In genomic region chr15:98904692-98905091, GRCm38 (mm10) we compare ENCODE assay signal across 11 mouse cellular contexts. TPM values are rescaled to one million over a fixed set of nuclear protein-coding genes. Genes with fewer than 3 reads are reported as not detected.
DNase-seq lines count a peak whose midpoint lies in the region; ATAC-seq and TF ChIP-seq lines count a peak whose summit lies in the region.
"Had no signal": no experiment of that assay in that cellular context is flagged by ENCODE, and none has a peak within 500 bp of the region (broad histone marks: within the 10 kb centered on the region; RNA-seq: fewer than 3 reads in every experiment).

No protein-coding gene starts in this region.

- no peak for TF ChIP-seq EP300 in CH12.LX (IDR thresholded peaks at IDR 0.05; ENCODE audit: low read length)

- no peaks in the 10 kb centered on the region for H3K4me1 ChIP-seq in CH12.LX (ENCODE audit: control insufficient read depth in 1 of 2, insufficient read depth in 2 of 2)
- no peaks in the 10 kb centered on the region for H3K4me1 ChIP-seq in bone marrow, adult 2 months (ENCODE audit: control insufficient read depth, insufficient read depth, low read length)
- H3K4me1 ChIP-seq: embryonic facial prominence, embryonic 12.5 days; limb, embryonic 15.5 days; stomach, embryonic 15.5 days had no signal

- TF ChIP-seq POLR2A in CH12.LX (IDR thresholded peaks at IDR 0.05; ENCODE audit: low read depth, low read length) = no peak
- no peak for TF ChIP-seq POLR2A in bone marrow, adult 2 months (IDR thresholded peaks at IDR 0.05; ENCODE audit: borderline replicate concordance, control insufficient read depth, low read depth, low read length)

- DNase-seq in heart, postnatal 14 days = peak; percentile 42 to 55
- DNase-seq in heart, adult 11 months = no peak
- DNase-seq in CH12.LX (ENCODE audit: extremely low read depth) = peak; percentile 60
- peak; percentile 73 for DNase-seq in induced T-regulatory cell, adult 2 months (ENCODE audit: low read depth)
- DNase-seq in layer of hippocampus, adult 9-11 months = no peak
- no peak for DNase-seq in frontal cortex, postnatal 14 days (ENCODE audit: low spot score in 2 of 2)

- H3K36me3 ChIP-seq in CH12.LX (replicated peaks in 1 of 2; ENCODE audit: control insufficient read depth in 1 of 2, insufficient read depth in 1 of 2, low read length in 1 of 2) = peaks cover 28 to 69% of the 10 kb centered on the region in 2 experiments

- no peak overlapping the region for H3K4me2 ChIP-seq in CH12.LX (ENCODE audit: insufficient read depth, low read depth, poor library complexity, severe bottlenecking)
- H3K4me2 ChIP-seq: embryonic facial prominence, embryonic 12.5 days; limb, embryonic 15.5 days; stomach, embryonic 15.5 days had no signal

- in situ Hi-C loops in CH12.LX (cut with MboI; ENCODE audit: low pct_ligation_motif_present, low pct_unique_long_range_greater_than_20kb, low sequenced_read_pairs) = no loop called here

- no peaks in the 10 kb centered on the region for H3K9me3 ChIP-seq in CH12.LX (replicated peaks; ENCODE audit: low read length)
- H3K9me3 ChIP-seq: embryonic facial prominence, embryonic 12.5 days; limb, embryonic 15.5 days; stomach, embryonic 15.5 days had no signal

- no peak overlapping the region for H3K27ac ChIP-seq in CH12.LX (ENCODE audit: insufficient read depth, low read depth)
- no peak overlapping the region for H3K27ac ChIP-seq in bone marrow, adult 2 months (ENCODE audit: control insufficient read depth, insufficient read depth, low read depth, low read length, poor library complexity)
- H3K27ac ChIP-seq: embryonic facial prominence, embryonic 12.5 days; limb, embryonic 15.5 days; stomach, embryonic 15.5 days had no signal

- TF ChIP-seq RAD21 in CH12.LX (IDR thresholded peaks at IDR 0.05; ENCODE audit: low read depth, low read length) = peak; percentile 36

- H3K9ac ChIP-seq in CH12.LX (ENCODE audit: insufficient read depth, low read depth) = no peak overlapping the region
- H3K9ac ChIP-seq: embryonic facial prominence, embryonic 12.5 days; limb, embryonic 15.5 days; stomach, embryonic 15.5 days had no signal

- H3K4me3 ChIP-seq in CH12.LX (replicated peaks in 1 of 3; ENCODE audit: low read depth in 2 of 3, low read length in 2 of 3, poor library complexity in 1 of 3) = no peak overlapping the region
- no peak overlapping the region for H3K4me3 ChIP-seq in bone marrow, adult 2 months (replicated peaks; ENCODE audit: control insufficient read depth, low read depth, low read length)
- H3K4me3 ChIP-seq: embryonic facial prominence, embryonic 12.5 days; limb, embryonic 15.5 days; stomach, embryonic 15.5 days had no signal

- intact Hi-C loops in heart, postnatal 14 days (cut with DNase I) = no loop called here

- no peaks in the 10 kb centered on the region for H3K27me3 ChIP-seq in CH12.LX (replicated peaks)

- dilution Hi-C loops in CH12.LX (cut with MboI; ENCODE audit: extremely low pct_ligation_motif_present, extremely low pct_unique_long_range_greater_than_20kb, low sequenced_read_pairs) = no loop called here

- TF ChIP-seq CTCF in CH12.LX (conservative IDR thresholded peaks at IDR 0.05 in 1 of 2, IDR thresholded peaks at IDR 0.05 in 1 of 2; ENCODE audit: low read depth in 2 of 2, low read length in 2 of 2) = peak; percentile 74 to 91
- TF ChIP-seq CTCF in bone marrow, adult 2 months (IDR thresholded peaks at IDR 0.05; ENCODE audit: control insufficient read depth, insufficient read depth, low read length) = peak; percentile 55

- WGBS in bone marrow, adult 2 months = 62% methylated on average over 10 of the region's 10 CpGs

- 0 out of 2 replicates have a peak, but pooled peaks have one; percentile 30 for ATAC-seq in monocyte, adult 5-6 weeks (replicated peaks; ENCODE audit: insufficient number of reproducible peaks, low FRiP score, low TSS enrichment, poor library complexity, severe bottlenecking)

- no peaks in the 10 kb centered on the region for H3K79me2 ChIP-seq in CH12.LX (replicated peaks; ENCODE audit: control insufficient read depth, extremely low read depth, insufficient read depth, poor library complexity, severe bottlenecking)

TF ChIP-seq in CH12.LX, 34 proteins besides CTCF, POLR2A, EP300 and RAD21:
- TF ChIP-seq SMC3 (IDR thresholded peaks at IDR 0.05; ENCODE audit: low read depth, low read length) = peak; percentile 71
- no peak for TF ChIP-seq ZKSCAN1 (IDR thresholded peaks at IDR 0.05; ENCODE audit: borderline replicate concordance, low read depth, low read length)
TF ChIP-seq in CH12.LX: peak in this region for 1.

RNA-seq across cellular contexts. Expression of gene Dhh, which starts 6.4 kb away (rescaled TPM):
- 1 to 10 TPM; 2.0 to 2.7 TPM for total RNA-seq in heart, postnatal 14 days (2021)
- total RNA-seq in CH12.LX (2012; rRNA removed) (not detected in 2 replicates), CH12.LX (2014; rRNA removed) (not detected in 2 replicates)
- polyA plus RNA-seq in CH12.LX (2012; ENCODE audit: insufficient read length, low read depth) = not detected in 2 replicates
- 0.60 TPM in 1 of 2 replicates, not detected in the other for polyA plus RNA-seq in bone marrow, adult 2 months (2011; ENCODE audit: insufficient read depth, insufficient read length, low replicate concordance, missing spikeins)
- total RNA-seq in monocyte, adult 5-6 weeks (2017) = 0.19 TPM in 1 of 3 replicates, not detected in the others

RNA-seq across cellular contexts. Expression of gene Rhebl1, which starts 10.4 kb away (rescaled TPM):
- 1 to 10 TPM; 1.6 to 2.0 TPM for total RNA-seq in heart, postnatal 14 days (2021)
- total RNA-seq in CH12.LX (2012; rRNA removed) (11.1 and 13.9 TPM in 2 replicates), CH12.LX (2014; rRNA removed) (17.6 and 23.2 TPM in 2 replicates)
- 23.3 and 25.1 TPM in 2 replicates for polyA plus RNA-seq in CH12.LX (2012; ENCODE audit: insufficient read length, low read depth)
- polyA plus RNA-seq in bone marrow, adult 2 months (2011; ENCODE audit: insufficient read depth, insufficient read length, low replicate concordance, missing spikeins) = 9.6 and 9.8 TPM in 2 replicates
- total RNA-seq in monocyte, adult 5-6 weeks (2017) = 6.0 to 15.1 TPM (median 14.2 TPM) in 3 replicates

RNA-seq across cellular contexts. Expression of gene Lmbr1l, which starts 13.3 kb away (rescaled TPM):
- 10 to 100 TPM; 13.6 to 13.7 TPM for total RNA-seq in heart, postnatal 14 days (2021)
- 19.7 and 23.4 TPM in 2 replicates for total RNA-seq in CH12.LX (2012; rRNA removed)
- total RNA-seq in CH12.LX (2014; rRNA removed) = 27.5 and 30.4 TPM in 2 replicates
- 22.4 and 27.9 TPM in 2 replicates for polyA plus RNA-seq in CH12.LX (2012; ENCODE audit: insufficient read length, low read depth)
- polyA plus RNA-seq in bone marrow, adult 2 months (2011; ENCODE audit: insufficient read depth, insufficient read length, low replicate concordance, missing spikeins) = 32.7 and 73.3 TPM in 2 replicates
- total RNA-seq in monocyte, adult 5-6 weeks (2017) = 54.7 to 97.4 TPM (median 92.2 TPM) in 3 replicates

RNA-seq across cellular contexts. Expression of gene Tuba1b, which starts 29.7 kb away (rescaled TPM):
- total RNA-seq in heart, postnatal 14 days (2021) = 100 to 1,000 TPM; 164 to 218 TPM
- total RNA-seq in CH12.LX (2012; rRNA removed) (1,149 and 1,670 TPM in 2 replicates), CH12.LX (2014; rRNA removed) (2,803 and 2,960 TPM in 2 replicates)
- polyA plus RNA-seq in CH12.LX (2012; ENCODE audit: insufficient read length, low read depth) = 2,789 and 2,851 TPM in 2 replicates
- polyA plus RNA-seq in bone marrow, adult 2 months (2011; ENCODE audit: insufficient read depth, insufficient read length, low replicate concordance, missing spikeins) = 812 and 942 TPM in 2 replicates
- total RNA-seq in monocyte, adult 5-6 weeks (2017) = 86.5 to 154 TPM (median 137 TPM) in 3 replicates

RNA-seq across cellular contexts. Expression of gene Kmt2d, which starts 33.7 kb away (rescaled TPM):
- total RNA-seq in heart, postnatal 14 days (2021) = 10 to 100 TPM; 63.2 to 64.5 TPM
- total RNA-seq in CH12.LX (2012; rRNA removed) (14.1 and 15.6 TPM in 2 replicates), CH12.LX (2014; rRNA removed) (4.3 and 4.8 TPM in 2 replicates)
- 22.7 TPM in 2 replicates for polyA plus RNA-seq in CH12.LX (2012; ENCODE audit: insufficient read length, low read depth)
- 67.1 and 105 TPM in 2 replicates for polyA plus RNA-seq in bone marrow, adult 2 months (2011; ENCODE audit: insufficient read depth, insufficient read length, low replicate concordance, missing spikeins)
- 39.4 to 138 TPM (median 45.1 TPM) in 3 replicates for total RNA-seq in monocyte, adult 5-6 weeks (2017)

Comparison
In these comparisons a context has a peak if more than half of its experiments do, and no peak if none do; other contexts are left out.
1. DNase-seq: peak in heart, postnatal 14 days (2 of 2), CH12.LX (single experiment) and induced T-regulatory cell, adult 2 months (single experiment); none in heart, adult 11 months (single experiment), layer of hippocampus, adult 9-11 months (single experiment) and frontal cortex, postnatal 14 days (0 of 2).